Mouse (Mus musculus) Patski (cell line): ENCODE measurements at regions not wholly inside any gene's neighbourhood (a gene's known extent, or its start where the extent isn't known, plus 50 kb on each side); places are given as distances from the start of the nearest gene placed in this dataset.

ENCODE experiments used
- ATAC-seq: fragments of 100-300 bp; one replicate; pipeline ENCODE4 v1.8.0; 2021
- CTCF ChIA-PET: fragments of 350-600 bp; sonication (Branson Sonifier 250); formaldehyde crosslinking; loops from one replicate; lab custom pipeline; 2022; ENCODE audit warnings: inconsistent platforms; lab: Charles Lee
- POLR2A ChIA-PET: fragments of 350-600 bp; sonication (Branson Sonifier 250); formaldehyde crosslinking; loops from one replicate; lab custom pipeline; 2022; ENCODE audit warnings: antibody characterized with exemption, inconsistent platforms; lab: Charles Lee
- DNase-seq: peaks from one replicate; pipeline ENCODE4 v3.0.0-alpha.2; 2011; ENCODE audit warnings: low read depth, low spot score
- H3K27me3 ChIP-seq: fragments of 371-371 bp; one replicate; pipeline ENCODE4 v1.5.1; 2021
- CTCF ChIP-seq: fragments of 100-300 bp; IDR thresholded peaks from one replicate; pipeline ENCODE4 v1.5.1; 2021
- in situ Hi-C: fragments of 300-500 bp; cut with MboI; formaldehyde crosslinking; loops from 3 replicates; pipeline ENCODE4 v1.11.1; 2018; ENCODE audit warnings: low pct_unique_long_range_greater_than_20kb, mixed read lengths

- CTCF ChIA-PET, result no interaction called here
- in situ Hi-C loops, result no loop called here
- POLR2A ChIA-PET, result no interaction called here
- ATAC-seq (no peak), DNase-seq (no peak)
- no peak for TF ChIP-seq CTCF
- H3K27me3 ChIP-seq, result no peaks in the 10 kb centered on the region
Measured at GRCm38 (mm10) chr8:128034127-128034526, 324.3 kb upstream of the Nrp1 start.

- H3K27me3 ChIP-seq, result no peaks in the 10 kb centered on the region
- ChIA-PET POLR2A (interaction anchor here (1.1 kb wide), 1 partner anchor 9 kb away, joined by 4 read pairs; no protein-coding TSS in a partner anchor), CTCF (no interaction called here)
- DNase-seq (no peak), ATAC-seq (no peak)
- in situ Hi-C loops, result no loop called here
- no peak for TF ChIP-seq CTCF
Measured at GRCm38 (mm10) chr8:128035672-128036071, 322.7 kb upstream of the Nrp1 start.

DNA sequence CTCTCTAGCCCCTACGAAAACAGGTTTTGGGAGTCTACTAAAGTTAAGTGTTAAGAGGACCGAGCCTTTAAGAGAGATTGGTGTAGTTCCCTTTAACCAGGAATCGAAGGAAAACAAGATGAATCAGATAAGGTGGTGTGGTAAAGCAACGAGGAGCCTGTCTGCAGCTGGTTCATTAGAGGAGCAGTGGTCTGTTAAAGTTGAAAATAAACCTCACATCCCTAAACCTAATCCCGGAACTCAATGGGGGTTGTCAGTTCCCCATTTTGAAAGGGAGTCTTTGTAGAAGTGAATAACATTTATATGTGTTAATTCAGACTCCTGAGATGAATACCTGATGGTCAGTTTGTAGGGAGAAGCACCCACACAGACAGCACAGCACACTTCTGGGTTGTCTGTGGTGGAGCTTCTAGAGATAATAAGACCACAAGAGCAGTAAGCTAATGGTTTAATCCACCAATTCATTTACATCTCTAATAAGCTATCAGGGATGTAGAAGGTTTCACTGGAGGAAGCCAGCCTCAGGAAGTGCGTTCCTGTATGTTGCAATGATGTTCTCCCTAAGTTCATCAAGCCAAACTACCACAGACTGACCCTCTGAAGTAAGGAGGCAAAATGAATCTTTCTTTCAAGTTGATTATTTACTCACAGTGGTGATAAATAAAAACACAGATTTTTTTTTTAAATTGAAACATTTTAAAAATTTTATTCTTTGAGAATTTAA is 318.9 kb upstream of the Nrp1 start:
- CTCF ChIA-PET, result no interaction called here
- in situ Hi-C loops, result no loop called here

DNA sequence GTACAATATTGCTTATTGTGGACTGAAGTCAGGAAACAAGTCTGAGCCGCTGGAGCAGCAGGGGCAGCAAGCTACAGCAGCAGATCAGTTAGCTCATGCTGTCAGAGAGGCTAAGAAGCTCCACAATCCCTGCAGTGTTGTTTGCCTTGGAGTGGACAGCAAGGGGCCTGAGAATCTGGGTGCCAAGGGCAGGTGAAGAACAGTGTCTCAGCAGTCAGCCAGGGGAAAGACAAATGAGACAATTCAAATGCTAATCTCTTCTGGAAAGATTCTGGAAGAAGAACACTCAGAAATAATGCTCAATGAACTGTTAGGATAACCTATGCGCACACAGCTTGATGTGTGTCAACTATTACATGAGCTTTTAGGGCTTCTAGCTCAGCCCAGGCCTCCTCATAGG is 315.5 kb upstream of the Nrp1 start:
- in situ Hi-C loops, result no loop called here
- no peak for ATAC-seq
- TF ChIP-seq CTCF, result no peak
- CTCF ChIA-PET, result interaction anchor here (1.7 to 2.2 kb wide), 2 partner anchors 11 to 21 kb away, joined by 4 to 6 read pairs; no protein-coding TSS in a partner anchor
- DNase-seq, result no peak
- POLR2A ChIA-PET, result no interaction called here
- H3K27me3 ChIP-seq, result no peaks in the 10 kb centered on the region

More for the DNA sequence above, 318.9 kb upstream of the Nrp1 start:
- no peaks in the 10 kb centered on the region for H3K27me3 ChIP-seq
- DNase-seq (no peak), ATAC-seq (no peak)
- no peak for TF ChIP-seq CTCF
- POLR2A ChIA-PET, result no interaction called here

DNA sequence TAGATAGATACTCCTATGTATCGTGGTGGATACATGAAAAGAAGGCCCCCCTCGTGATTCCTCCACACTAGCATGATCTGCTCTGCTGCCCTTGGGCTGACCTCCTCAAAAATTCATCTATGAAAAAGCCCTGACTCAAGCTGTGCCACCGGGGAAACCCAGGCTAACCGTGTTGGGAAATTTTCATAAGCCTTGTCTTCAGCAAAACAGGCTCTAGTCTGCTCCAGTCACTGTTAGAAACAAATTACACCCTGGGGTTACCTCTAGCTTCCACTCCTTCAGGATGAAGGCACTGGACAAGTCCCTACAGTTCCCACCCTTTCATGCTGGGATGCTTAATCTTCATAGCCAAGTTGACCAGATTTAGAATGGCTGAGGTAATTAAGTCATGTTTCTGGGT is 315.0 kb upstream of the Nrp1 start:
- POLR2A ChIA-PET, result no interaction called here
- H3K27me3 ChIP-seq, result no peaks in the 10 kb centered on the region
- no peak for TF ChIP-seq CTCF
- in situ Hi-C loops, result no loop called here
- CTCF ChIA-PET, result interaction anchor here (1.3 to 2.2 kb wide), 2 partner anchors 11 to 135 kb away, joined by 3 to 6 read pairs; no protein-coding TSS in a partner anchor
- ATAC-seq (no peak), DNase-seq (no peak)

GRCm38 (mm10) chr8:128056251-128056650 is 302.2 kb upstream of the Nrp1 start:
- DNase-seq (no peak), ATAC-seq (no peak)
- H3K27me3 ChIP-seq, result no peaks in the 10 kb centered on the region
- in situ Hi-C loops, result no loop called here
- no peak for TF ChIP-seq CTCF
- ChIA-PET CTCF (interaction anchor here (1.0 kb wide), 1 partner anchor 9 kb away, joined by 3 read pairs; no protein-coding TSS in a partner anchor), POLR2A (interaction anchor here (0.5 kb wide), 1 partner anchor 606 kb away, joined by 3 read pairs; no protein-coding TSS in a partner anchor)

DNA sequence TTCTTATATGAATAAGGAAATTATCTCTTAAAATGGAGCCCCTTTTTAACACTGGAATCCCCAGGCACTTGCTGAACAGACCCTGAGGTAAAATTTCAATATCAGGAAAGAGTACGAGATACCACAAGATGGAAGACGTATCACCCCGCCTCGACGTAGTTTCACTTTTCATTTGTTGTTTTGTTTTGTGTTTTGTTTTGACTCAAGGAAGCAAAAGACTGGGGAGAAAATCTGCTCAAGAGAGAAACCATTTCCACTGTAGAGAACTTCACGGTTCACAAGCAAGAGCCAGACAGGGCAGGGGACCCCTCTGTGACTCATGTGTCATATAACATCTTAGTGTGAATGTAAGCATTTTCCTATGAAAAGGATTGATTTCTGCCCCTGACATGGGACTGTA is 300.6 kb upstream of the Nrp1 start:
- CTCF ChIA-PET, result no interaction called here
- DNase-seq, result no peak
- POLR2A ChIA-PET, result no interaction called here
- TF ChIP-seq CTCF, result no peak
- ATAC-seq, result no peak
- no peaks in the 10 kb centered on the region for H3K27me3 ChIP-seq
- in situ Hi-C loops, result no loop called here

DNA sequence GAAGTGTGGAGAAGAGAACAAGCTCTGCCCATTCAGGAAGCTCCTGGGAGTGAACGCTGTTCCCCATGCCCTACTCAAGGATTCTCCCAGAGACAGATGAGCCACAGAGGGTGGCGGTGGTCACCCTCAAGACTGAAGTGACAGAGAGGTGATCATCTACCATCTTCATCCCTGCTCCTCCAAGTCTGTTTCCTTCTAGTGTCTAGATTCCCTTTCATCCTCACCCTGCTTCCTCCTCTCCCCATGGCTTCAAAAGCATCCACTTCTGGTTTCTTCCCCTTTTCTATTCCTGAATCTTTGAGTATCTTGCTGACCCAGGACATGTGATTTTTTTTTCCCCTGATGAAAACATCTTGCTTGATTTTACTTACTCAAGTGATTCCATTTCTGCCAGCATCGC is 298.6 kb upstream of the Nrp1 start:
- POLR2A ChIA-PET, result no interaction called here
- in situ Hi-C loops, result no loop called here
- no peak for ATAC-seq
- no peak for DNase-seq
- TF ChIP-seq CTCF, result no peak
- no peaks in the 10 kb centered on the region for H3K27me3 ChIP-seq
- CTCF ChIA-PET, result no interaction called here

GRCm38 (mm10) chr8:128064211-128064610 is 294.2 kb upstream of the Nrp1 start:
- H3K27me3 ChIP-seq, result no peaks in the 10 kb centered on the region
- ChIA-PET POLR2A (interaction anchor here (1.0 kb wide), 1 partner anchor 15 kb away, joined by 3 read pairs; no protein-coding TSS in a partner anchor), CTCF (no interaction called here)
- DNase-seq (no peak), ATAC-seq (no peak)
- in situ Hi-C loops, result no loop called here
- TF ChIP-seq CTCF, result no peak

DNA sequence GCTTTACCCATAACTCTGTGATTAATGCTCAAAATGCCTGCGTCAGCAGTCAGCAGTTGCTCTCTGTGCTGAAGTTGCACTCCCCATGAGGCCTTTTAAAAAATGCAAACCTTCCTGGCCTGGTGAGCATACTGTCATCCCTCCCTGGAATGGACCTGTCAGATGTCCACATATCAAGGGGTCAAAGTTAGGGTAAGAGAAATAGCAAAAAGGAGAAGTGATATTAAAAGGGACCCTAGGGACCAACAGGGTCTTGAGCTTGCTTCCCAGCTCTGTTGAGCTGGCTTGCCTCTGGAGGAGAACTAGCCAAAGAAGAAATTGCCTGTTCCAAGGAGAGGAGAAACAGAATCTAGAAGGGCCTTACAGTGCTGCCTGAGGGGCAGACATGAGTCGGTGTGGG is 293.3 kb upstream of the Nrp1 start:
- no peak for ATAC-seq
- ChIA-PET POLR2A (no interaction called here), CTCF (interaction anchor here (0.9 to 1.1 kb wide), 5 partner anchors 8 to 19 kb away, joined by 3 to 4 read pairs (median 3); no protein-coding TSS in a partner anchor)
- DNase-seq, result no peak
- in situ Hi-C loops, result no loop called here
- TF ChIP-seq CTCF, result no peak
- H3K27me3 ChIP-seq, result no peaks in the 10 kb centered on the region

- DNase-seq, result no peak
- TF ChIP-seq CTCF, result no peak
- ATAC-seq, result no peak
- ChIA-PET CTCF (interaction anchor here (0.9 to 1.1 kb wide), 3 partner anchors 12 to 20 kb away, joined by 3 to 4 read pairs (median 3); no protein-coding TSS in a partner anchor), POLR2A (interaction anchor here (0.6 kb wide), 1 partner anchor 872 kb away, joined by 3 read pairs; no protein-coding TSS in a partner anchor)
- in situ Hi-C loops, result no loop called here
- no peaks in the 10 kb centered on the region for H3K27me3 ChIP-seq
Measured at GRCm38 (mm10) chr8:128065964-128066680, 292.3 kb upstream of the Nrp1 start.
